Mouse (Mus musculus) regulatory T cell (primary cell): Measurements from ENCODE around the gene Dll1.

Experiments
- in situ Hi-C: fragments of 300-600 bp; cut with MboI, MseI; formaldehyde crosslinking; loops from one replicate; pipeline ENCODE4 v1.15.1; 2025; ENCODE audit warnings: high pct_unique_total_duplicates

The Dll1 gene

GRCm38 (mm10) chr17:15337906-15338305, 38.8 kb downstream of the Dll1 start:
- in situ Hi-C loops, result no loop called here

DNA sequence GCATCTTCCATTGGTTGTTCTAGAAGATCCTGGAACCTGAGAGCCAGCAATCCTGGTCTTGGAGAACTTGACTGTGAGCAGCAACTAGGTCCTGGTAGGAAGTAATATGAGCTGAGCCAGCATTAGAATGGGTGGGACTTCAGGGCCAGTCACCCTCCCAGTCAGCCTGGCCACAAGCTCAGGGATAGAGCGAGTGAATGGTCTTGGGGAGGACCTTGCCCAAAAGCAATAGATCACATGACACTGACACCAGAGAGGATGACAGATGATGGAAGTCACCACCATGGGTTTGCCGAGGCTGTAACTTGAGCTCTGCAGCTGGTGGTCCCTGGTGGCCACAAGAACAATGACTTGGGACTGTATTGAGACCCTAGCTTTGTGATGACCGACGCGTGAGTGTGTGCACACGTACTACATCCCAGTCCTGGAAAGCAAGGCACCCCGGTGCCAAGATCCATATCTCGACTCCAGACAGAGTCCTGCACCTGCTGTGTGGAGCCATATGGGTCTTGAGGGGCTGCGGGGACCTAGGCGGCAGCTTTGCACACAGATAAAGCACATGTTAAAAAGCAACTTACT, 46.8 kb downstream of the Dll1 start:
- in situ Hi-C loops, result no loop called here

GRCm38 (mm10) chr17:15327106-15327505, 49.6 kb downstream of the Dll1 start:
- in situ Hi-C loops, result no loop called here

- in situ Hi-C loops, result no loop called here
Measured at GRCm38 (mm10) chr17:15325976-15326842, 50.5 kb downstream of the Dll1 start.

GRCm38 (mm10) chr17:15323191-15323834, 53.4 kb downstream of the Dll1 start:
- in situ Hi-C loops, result no loop called here
